Mouse (Mus musculus): ENCODE data around the gene A730009L09Rik. TPM values are rescaled to one million over a fixed set of nuclear protein-coding genes. Genes with fewer than 3 reads are reported as not detected.
A peak's percentile ranks its signal among the peaks of the same experiment; 100 is the strongest.

The A730009L09Rik gene
- total RNA-seq, 2 experiments from 2014 or later: 0.34 to 0.56 TPM

DNA sequence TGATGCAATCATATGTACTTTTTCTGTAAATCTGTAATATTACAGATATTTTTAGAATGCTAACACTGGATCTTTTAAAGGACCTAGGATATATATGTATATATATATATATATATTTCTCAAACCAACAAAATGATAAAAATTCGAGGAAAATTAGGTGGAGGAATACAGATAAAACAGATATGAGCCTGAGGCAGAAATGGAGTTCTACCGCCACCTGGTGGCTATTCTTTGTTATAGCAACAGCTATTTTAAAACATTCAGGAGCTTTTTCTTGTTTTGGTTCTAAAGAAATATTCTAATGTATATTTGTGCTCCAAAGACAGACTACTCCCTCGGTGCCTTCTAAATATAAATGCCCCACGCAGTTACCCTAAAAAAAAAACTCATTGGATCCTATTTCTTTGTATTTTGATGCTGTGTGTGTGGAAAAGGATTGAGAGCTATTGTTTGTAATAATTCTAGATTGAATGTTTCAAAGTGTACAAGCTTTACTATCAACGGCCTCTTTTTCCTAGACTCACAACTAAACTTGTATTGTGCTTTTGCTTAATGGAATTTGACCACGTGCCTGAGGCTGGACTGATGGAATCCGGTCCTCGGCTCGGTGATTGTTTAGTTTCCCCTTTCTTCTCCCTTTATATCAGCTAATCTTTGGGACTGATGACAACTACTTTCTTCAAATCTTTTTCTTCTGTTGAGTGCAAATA is 44.8 kb downstream of the A730009L09Rik start:
- peak in 1 of 2 experiments; percentile 7 for DNase-seq (ENCODE audit: extremely low spot score in 1 of 2, low spot score in 1 of 2)

DNA sequence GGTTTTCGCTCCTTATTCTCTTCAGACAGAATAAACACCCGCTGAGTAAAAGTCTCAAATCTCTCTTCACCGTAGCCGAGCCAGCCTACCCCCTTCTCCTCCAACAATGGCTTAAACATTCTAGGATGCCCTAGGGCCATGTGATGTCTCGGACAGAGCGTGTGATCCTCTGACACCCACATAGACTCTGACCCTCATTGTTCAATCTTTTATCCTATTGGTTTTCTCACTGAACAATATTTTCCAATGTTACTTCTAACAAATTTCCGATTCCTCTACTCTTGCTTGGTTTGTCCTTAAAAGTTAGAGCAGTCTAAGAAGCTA is 45.3 kb downstream of the A730009L09Rik start:
- no peak for DNase-seq (ENCODE audit: extremely low spot score in 1 of 2, low spot score in 1 of 2)

Other genes with a start within 250 kb of the A730009L09Rik start
- gene Mrpl39, start 220.6 kb downstream of the A730009L09Rik start, total RNA-seq (2021): 10 to 100 TPM; 21.1 to 22.6 TPM